Mouse (Mus musculus) myocyte (in vitro differentiated cells): ENCODE measurements at regions not wholly inside any gene's neighbourhood (a gene's known extent, or its start where the extent isn't known, plus 50 kb on each side); places are given as distances from the start of the nearest gene placed in this dataset.

ENCODE experiments used
- CEBPB ChIP-seq: IDR thresholded peaks from 2 replicates; pipeline ENCODE4 v1.6.1; 2011; ENCODE audit warnings: mild to moderate bottlenecking, moderate library complexity; ENCODE audit not compliant: poor library complexity, insufficient read depth, severe bottlenecking
- MYOG ChIP-seq, 3 experiments: IDR thresholded peaks; one replicate each; pipeline ENCODE4 v1.6.1; 2011; ENCODE audit warnings: control low read depth in 2 of 3, low read depth in 2 of 3, mild to moderate bottlenecking in 2 of 3; ENCODE audit not compliant: insufficient read length in 2 of 3, control insufficient read depth in 1 of 3, insufficient read depth in 1 of 3
- POLR2A ChIP-seq: IDR thresholded peaks from one replicate; pipeline ENCODE4 v1.6.1; 2011; ENCODE audit warnings: low read depth, mild to moderate bottlenecking, control low read depth, moderate library complexity; ENCODE audit not compliant: insufficient read length
- REST ChIP-seq: IDR thresholded peaks from one replicate; pipeline ENCODE4 v1.6.1; 2011; ENCODE audit warnings: mild to moderate bottlenecking, control low read depth, moderate library complexity; ENCODE audit not compliant: insufficient read depth, insufficient read length
- USF1 ChIP-seq: IDR thresholded peaks from one replicate; pipeline ENCODE4 v1.6.1; 2011; ENCODE audit warnings: low read depth, mild to moderate bottlenecking, control low read depth, moderate library complexity

DNA sequence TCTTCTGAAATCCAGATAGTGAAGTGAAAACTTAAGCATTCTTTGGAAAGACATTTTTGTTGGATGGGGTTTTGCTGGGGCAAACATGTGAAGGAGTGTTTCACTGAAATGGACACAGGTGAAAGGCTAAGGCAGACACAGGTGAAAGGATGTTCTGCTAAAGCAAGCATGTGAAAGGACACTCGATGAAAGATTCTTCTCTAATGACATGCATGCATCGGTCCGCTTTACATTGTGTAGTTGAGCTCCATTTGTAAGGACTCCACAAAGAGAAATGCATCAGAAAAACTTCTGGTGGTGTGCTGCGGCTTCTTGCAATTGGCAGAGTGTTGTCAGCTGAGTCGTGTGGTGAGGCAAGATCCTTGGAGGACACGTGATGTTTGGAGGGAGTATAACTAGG lies 89.2 kb upstream of the Fam174b start:
- TF ChIP-seq POLR2A: no peak
- no peak for TF ChIP-seq CEBPB
- TF ChIP-seq REST: no peak
- no peak for TF ChIP-seq MYOG (IDR thresholded peaks at IDR 0.05; ENCODE audit: control insufficient read depth in 1 of 3, insufficient read depth in 1 of 3, insufficient read length in 2 of 3, low read depth in 2 of 3)
- TF ChIP-seq USF1: no peak
